Mouse (Mus musculus): ENCODE results near the gene Clcnkb. TPM values are rescaled to one million over a fixed set of nuclear protein-coding genes. Genes with fewer than 3 reads are reported as not detected.

The Clcnkb gene
- not detected for polyA plus RNA-seq (2017; shearing (Covaris generic))

- no peak for ATAC-seq
Observed at GRCm38 (mm10) chr4:141415924-141416323, at the start of gene Clcnkb. TSS of gene Clcnkb (minus strand) at chr4:141416014.

GRCm38 (mm10) chr4:141464722-141465121 is 48.9 kb upstream of the Clcnkb start:
- no peak for ATAC-seq

- ATAC-seq: no peak
Observed at GRCm38 (mm10) chr4:141463472-141463871, 47.7 kb upstream of the Clcnkb start.

GRCm38 (mm10) chr4:141461576-141461975 is 45.8 kb upstream of the Clcnkb start:
- ATAC-seq: no peak

GRCm38 (mm10) chr4:141461088-141461487 is 45.3 kb upstream of the Clcnkb start:
- no peak for ATAC-seq

- ATAC-seq: no peak
Observed at GRCm38 (mm10) chr4:141460481-141460880, 44.7 kb upstream of the Clcnkb start.

- ATAC-seq: no peak
Observed at GRCm38 (mm10) chr4:141459766-141460165, 44.0 kb upstream of the Clcnkb start.

GRCm38 (mm10) chr4:141458888-141459287 is 43.1 kb upstream of the Clcnkb start:
- ATAC-seq: no peak

- no peak for ATAC-seq
Observed at GRCm38 (mm10) chr4:141458236-141458635, 42.4 kb upstream of the Clcnkb start.

- ATAC-seq: no peak
Observed at GRCm38 (mm10) chr4:141456193-141456938, 40.6 kb upstream of the Clcnkb start.

- ATAC-seq: no peak
Observed at GRCm38 (mm10) chr4:141455526-141455925, 39.7 kb upstream of the Clcnkb start.

GRCm38 (mm10) chr4:141454581-141455350 is 39.0 kb upstream of the Clcnkb start:
- peak; percentile 98 for ATAC-seq

- no peak for ATAC-seq
Observed at GRCm38 (mm10) chr4:141451916-141452450, 36.2 kb upstream of the Clcnkb start.

- ATAC-seq: no peak
Observed at GRCm38 (mm10) chr4:141451251-141451650, 35.4 kb upstream of the Clcnkb start.

- no peak for ATAC-seq
Observed at GRCm38 (mm10) chr4:141446211-141446610, 30.4 kb upstream of the Clcnkb start.

GRCm38 (mm10) chr4:141445328-141445720 is 29.5 kb upstream of the Clcnkb start:
- ATAC-seq: peak; percentile 23

GRCm38 (mm10) chr4:141444451-141445327 is 28.9 kb upstream of the Clcnkb start, which contains the start of gene Zbtb17:
TSS of gene Zbtb17 (plus strand) at chr4:141444654.
- ATAC-seq: peak; percentile 89

- ATAC-seq: no peak
Observed at GRCm38 (mm10) chr4:141443641-141444429, 28.0 kb upstream of the Clcnkb start.

- no peak for ATAC-seq
Observed at GRCm38 (mm10) chr4:141440877-141441276, 25.1 kb upstream of the Clcnkb start.

- ATAC-seq: no peak
Observed at GRCm38 (mm10) chr4:141439083-141439803, 23.4 kb upstream of the Clcnkb start.

- no peak for ATAC-seq
Observed at GRCm38 (mm10) chr4:141435974-141436373, 20.2 kb upstream of the Clcnkb start, which contains the start of gene Srarp. TSS of gene Srarp (minus strand) at chr4:141436105.

Data from inflammation-experienced regulatory T-cells, adult 6 months (primary cell).